Mouse (Mus musculus) left cerebral cortex, postnatal 4 days (tissue): ENCODE results near the gene Bckdhb. TPM values are rescaled to one million over a fixed set of nuclear protein-coding genes. Genes with fewer than 3 reads are reported as not detected.

Experiments used
- total RNA-seq, 2 experiments: library from RNA; stranded (reverse); gene quantifications; 2 replicates each; pipeline ENCODE4 v1.2.3; 2021

The Bckdhb gene
- total RNA-seq, 2 experiments from 2014 or later: 27.7 to 29.6 TPM

Other genes starting within 250 kb of the Bckdhb start
- gene Elovl4, start 118.9 kb upstream of the Bckdhb start, total RNA-seq: 10 to 100 TPM; 78.1 to 82.2 TPM
- 1 to 10 TPM; 4.2 to 4.8 TPM for gene Ttk, start 90.5 kb upstream of the Bckdhb start, total RNA-seq